Mouse (Mus musculus) brain, embryonic 14.5 days (tissue): ENCODE data around the gene Osr1.

Experiments
- CTCF ChIP-seq: fragments of 200-500 bp; IDR thresholded peaks from 2 replicates; pipeline ENCODE4 v1.5.1; 2012; ENCODE audit warnings: inconsistent platforms, mild to moderate bottlenecking, moderate library complexity, borderline replicate concordance; ENCODE audit not compliant: insufficient read depth, insufficient read length; ENCODE audit errors: extremely low read depth
- POLR2A ChIP-seq: fragments of 200-500 bp; IDR thresholded peaks from 2 replicates; pipeline ENCODE4 v1.6.1; 2012; ENCODE audit warnings: mild to moderate bottlenecking, inconsistent platforms, borderline replicate concordance; ENCODE audit not compliant: poor library complexity, insufficient read depth, insufficient read length, severe bottlenecking; ENCODE audit errors: extremely low read depth

GRCm38 (mm10) chr12:9580041-9580905 lies 10.4 kb downstream of the Osr1 start:
- TF ChIP-seq CTCF, result no peak
- no peak for TF ChIP-seq POLR2A
